Comparison of ENCODE assay signal across 10 mouse cellular contexts in genomic region chr12:86699965-86700926, GRCm38 (mm10). TPM values are rescaled to one million over a fixed set of nuclear protein-coding genes. Genes with fewer than 3 reads are reported as not detected.
DNase-seq lines count a peak whose midpoint lies in the region; ATAC-seq and TF ChIP-seq lines count a peak whose summit lies in the region.
"Had no signal": no experiment of that assay in that cellular context is flagged by ENCODE, and none has a peak within 500 bp of the region (broad histone marks: within the 10 kb centered on the region; RNA-seq: fewer than 3 reads in every experiment).

No protein-coding gene starts in this region.

- no peak for TF ChIP-seq EP300 in stomach, postnatal 0 days (optimal IDR thresholded peaks at IDR 0.05)

- intact Hi-C loops in heart, postnatal 36 days (cut with DNase I), result no loop called here
- intact Hi-C loops in left cerebral cortex, postnatal 10 days (cut with DNase I), result no loop called here

- 31% methylated on average over 19 of the region's 19 CpGs for WGBS in heart, embryonic 12.5 days
- WGBS in stomach, postnatal 0 days, result 40% methylated on average over 19 of the region's 19 CpGs

- DNase-seq in heart, postnatal 36 days, result no peak
- peak; percentile 90 to 92 for DNase-seq in frontal cortex, adult 2 months (ENCODE audit: extremely low spot score in 1 of 2, low spot score in 1 of 2)
- peak; percentile 59 to 88 for DNase-seq in left cerebral cortex, postnatal 10 days (ENCODE audit: extremely low spot score in 1 of 2, low spot score in 2 of 2)
- peak; percentile 88 to 95 for DNase-seq in right cerebral cortex, postnatal 10 days (ENCODE audit: low spot score in 2 of 2)
- no peak for DNase-seq in stomach, postnatal 0 days (ENCODE audit: low spot score)
- no peak for DNase-seq in thymus, postnatal 10 days (ENCODE audit: low spot score in 2 of 2)
- DNase-seq in gastrocnemius, adult 18-20 months (ENCODE audit: low spot score), result no peak

- H3K27ac ChIP-seq in heart, embryonic 12.5 days (ENCODE audit: poor library complexity, severe bottlenecking), result no peak overlapping the region
- H3K27ac ChIP-seq in stomach, postnatal 0 days (replicated peaks), result no peak overlapping the region

- H3K4me1 ChIP-seq in heart, embryonic 12.5 days (replicated peaks), result peaks cover 32% of the 10 kb centered on the region
- no peaks in the 10 kb centered on the region for H3K4me1 ChIP-seq in stomach, postnatal 0 days (replicated peaks; ENCODE audit: control insufficient read depth, insufficient read depth)

- H3K9me3 ChIP-seq in heart, embryonic 12.5 days (replicated peaks), result peaks cover 4% of the 10 kb centered on the region; the same call in 1 of the 2 replicates
- H3K9me3 ChIP-seq in stomach, postnatal 0 days (ENCODE audit: control insufficient read depth, low read length), result no peaks in the 10 kb centered on the region

- ATAC-seq in heart, embryonic 12.5 days (ENCODE audit: insufficient number of reproducible peaks, low FRiP score), result no peak
- no peak for ATAC-seq in stomach, postnatal 0 days (ENCODE audit: low FRiP score, low TSS enrichment)

- H3K9ac ChIP-seq in heart, embryonic 12.5 days, result peak overlapping the region; percentile 21; the same call in 1 of the 2 replicates
- H3K9ac ChIP-seq in stomach, postnatal 0 days (ENCODE audit: low read length), result no peak overlapping the region

- no peaks in the 10 kb centered on the region for H3K27me3 ChIP-seq in heart, embryonic 12.5 days (replicated peaks)
- H3K27me3 ChIP-seq in stomach, postnatal 0 days (ENCODE audit: control insufficient read depth, insufficient read depth, low read length), result no peaks in the 10 kb centered on the region

- H3K4me3 ChIP-seq in heart, embryonic 12.5 days, result no peak overlapping the region
- no peak overlapping the region for H3K4me3 ChIP-seq in stomach, postnatal 0 days (ENCODE audit: low read depth, low read length)

- no peak overlapping the region for H3K4me2 ChIP-seq in heart, embryonic 12.5 days
- H3K4me2 ChIP-seq in stomach, postnatal 0 days (replicated peaks; ENCODE audit: low read depth), result no peak overlapping the region

- peaks cover 28% of the 10 kb centered on the region for H3K36me3 ChIP-seq in heart, embryonic 12.5 days
- no peaks in the 10 kb centered on the region for H3K36me3 ChIP-seq in stomach, postnatal 0 days (ENCODE audit: control insufficient read depth, insufficient read depth, low read length)

- no peak for TF ChIP-seq CTCF in stomach, postnatal 0 days (IDR thresholded peaks at IDR 0.05; ENCODE audit: low read depth)

RNA-seq across cellular contexts. Expression of gene Vash1, which starts 21.7 kb away (rescaled TPM):
- polyA plus RNA-seq in heart, embryonic 12.5 days (2016; fragmentation: Nextera tagmentation; extraction: Ambion mirVana), result 10.5 and 11.6 TPM in 2 replicates
- total RNA-seq in heart, postnatal 36 days (2021), result 10 to 100 TPM; 14.0 to 17.0 TPM
- polyA plus RNA-seq in frontal cortex, adult 2 months (2012; rRNA removed), result 21.3 and 22.4 TPM in 2 replicates
- 100 to 1,000 TPM in 1 of 2 experiments, 10 to 100 TPM in 1; 92.6 to 100 TPM for total RNA-seq in left cerebral cortex, postnatal 10 days (2021)
- 3.4 and 3.5 TPM in 2 replicates for polyA plus RNA-seq in stomach, postnatal 0 days (2015; fragmentation: Nextera tagmentation; extraction: Ambion mirVana)
- 1 to 10 TPM; 3.4 to 5.0 TPM for total RNA-seq in gastrocnemius, adult 18-20 months (2021)

RNA-seq across cellular contexts. Expression of gene Angel1, which starts 26.0 kb away (rescaled TPM):
- polyA plus RNA-seq in heart, embryonic 12.5 days (2016; fragmentation: Nextera tagmentation; extraction: Ambion mirVana), result 10.6 and 12.3 TPM in 2 replicates
- 1 to 10 TPM; 3.2 to 4.4 TPM for total RNA-seq in heart, postnatal 36 days (2021)
- polyA plus RNA-seq in frontal cortex, adult 2 months (2012; rRNA removed), result 13.2 and 14.1 TPM in 2 replicates
- 1 to 10 TPM; 9.0 to 9.8 TPM for total RNA-seq in left cerebral cortex, postnatal 10 days (2021)
- polyA plus RNA-seq in stomach, postnatal 0 days (2015; fragmentation: Nextera tagmentation; extraction: Ambion mirVana), result 3.9 and 4.3 TPM in 2 replicates
- total RNA-seq in gastrocnemius, adult 18-20 months (2021), result 1 to 10 TPM; 4.2 TPM

RNA-seq across cellular contexts. Expression of gene Lrrc74a, which starts 33.9 kb away (rescaled TPM):
- not detected in 2 replicates for polyA plus RNA-seq in heart, embryonic 12.5 days (2016; fragmentation: Nextera tagmentation; extraction: Ambion mirVana)
- total RNA-seq in heart, postnatal 36 days (2021), result not detected
- not detected in 2 replicates for polyA plus RNA-seq in frontal cortex, adult 2 months (2012; rRNA removed)
- not detected for total RNA-seq in left cerebral cortex, postnatal 10 days (2021)
- not detected in 2 replicates for polyA plus RNA-seq in stomach, postnatal 0 days (2015; fragmentation: Nextera tagmentation; extraction: Ambion mirVana)
- total RNA-seq in gastrocnemius, adult 18-20 months (2021), result not detected
- polyA plus RNA-seq: C2C12; large intestine, adult 2 months had no signal

Comparison
In these comparisons a context has a peak if more than half of its experiments do, and no peak if none do; other contexts are left out.
1. DNase-seq: peak in frontal cortex, adult 2 months (2 of 2), left cerebral cortex, postnatal 10 days (2 of 2) and right cerebral cortex, postnatal 10 days (2 of 2); none in heart, postnatal 36 days (0 of 2), stomach, postnatal 0 days (single experiment), thymus, postnatal 10 days (0 of 2) and gastrocnemius, adult 18-20 months (single experiment).
2. RNA of gene Vash1, which starts 21.7 kb away (total RNA-seq): 92.6 to 100 TPM in left cerebral cortex, postnatal 10 days; 14.0 to 17.0 TPM in heart, postnatal 36 days and 3.4 to 5.0 TPM in gastrocnemius, adult 18-20 months; every median in the first group is over 4 times any median in the second.